13 mouse cellular contexts compared by ENCODE assay signal in the genomic region with DNA sequence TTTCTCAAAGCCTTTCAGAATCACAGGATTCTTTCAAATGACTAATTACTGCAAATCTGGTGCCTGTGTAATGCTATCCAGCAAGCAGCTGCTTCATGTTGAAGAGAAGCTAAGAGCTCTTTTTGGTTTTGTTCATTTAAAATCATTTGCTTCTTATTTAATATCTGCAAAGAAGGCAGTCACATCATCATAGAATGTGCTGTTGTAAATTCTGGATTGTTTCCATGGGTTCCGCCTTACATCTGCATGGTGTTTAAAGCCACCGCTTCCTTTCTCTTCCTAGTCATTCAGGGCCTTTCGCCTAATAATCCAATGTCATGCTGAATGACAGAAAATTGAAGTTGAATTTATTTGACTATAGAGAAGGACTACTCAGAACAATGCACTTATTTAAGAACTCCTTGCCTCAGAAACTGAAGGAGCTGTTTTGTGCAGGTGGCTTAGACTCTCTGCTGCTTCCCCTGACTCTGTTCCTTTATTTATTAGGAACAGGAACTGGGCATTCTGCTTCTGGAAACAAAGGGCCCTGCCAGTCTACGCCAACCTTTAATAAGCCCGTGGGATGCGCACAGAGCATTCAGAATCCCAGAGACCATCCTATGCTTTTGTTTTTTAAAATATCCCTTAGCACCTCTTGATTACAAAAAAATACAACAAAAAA.
DNase-seq lines count a peak whose midpoint lies in the region; ATAC-seq lines count a peak whose summit lies in the region.
"Had no signal": no experiment of that assay in that cellular context is flagged by ENCODE, and none has a peak within 500 bp of the region (broad histone marks: within the 10 kb centered on the region; RNA-seq: fewer than 3 reads in every experiment).

No protein-coding gene starts in this region.

- 65% methylated on average over 6 of the region's 6 CpGs for WGBS in embryonic facial prominence, embryonic 11.5 days
- WGBS in embryonic facial prominence, embryonic 10.5 days, result 64% methylated on average over 6 of the region's 6 CpGs
- 7% methylated on average over 6 of the region's 6 CpGs for WGBS in forebrain, embryonic 15.5 days
- 24% methylated on average over 6 of the region's 6 CpGs for WGBS in midbrain, embryonic 12.5 days

- no peaks in the 10 kb centered on the region for H3K36me3 ChIP-seq in embryonic facial prominence, embryonic 11.5 days (replicated peaks; ENCODE audit: control insufficient read depth, insufficient read depth, low read depth, low read length)
- no peaks in the 10 kb centered on the region for H3K36me3 ChIP-seq in embryonic facial prominence, embryonic 10.5 days (replicated peaks)
- no peaks in the 10 kb centered on the region for H3K36me3 ChIP-seq in forebrain, embryonic 15.5 days
- H3K36me3 ChIP-seq in midbrain, embryonic 12.5 days, result no peaks in the 10 kb centered on the region
- H3K36me3 ChIP-seq: heart, embryonic 12.5 days; kidney, embryonic 15.5 days had no signal

- no peak overlapping the region for H3K4me2 ChIP-seq in embryonic facial prominence, embryonic 11.5 days (ENCODE audit: low read depth, low read length)
- H3K4me2 ChIP-seq in forebrain, embryonic 15.5 days (replicated peaks), result no peak overlapping the region; the same call in 1 of the 2 replicates
- 0 out of 2 replicates have a peak overlapping the region, but pooled peaks have one; percentile 10 for H3K4me2 ChIP-seq in midbrain, embryonic 12.5 days (replicated peaks)
- H3K4me2 ChIP-seq: heart, embryonic 12.5 days; kidney, embryonic 15.5 days had no signal

- DNase-seq in embryonic facial prominence, embryonic 11.5 days (ENCODE audit: low spot score), result peak; percentile 26
- no peak for DNase-seq in embryonic facial prominence, embryonic 10.5 days (ENCODE audit: low spot score)
- peak; percentile 50 for DNase-seq in Muller cell, postnatal 12 days (ENCODE audit: inconsistent ontology term)
- DNase-seq in thymus, postnatal 36 days, result no peak
- no peak for DNase-seq in kidney, adult 11 months
- no peak for DNase-seq in kidney, postnatal 36 days
- DNase-seq: adrenal gland, adult 8-10 months; cerebellum, postnatal 36 days had no signal

- H3K4me1 ChIP-seq in embryonic facial prominence, embryonic 11.5 days (ENCODE audit: control insufficient read depth, insufficient read depth, low read length), result no peaks in the 10 kb centered on the region
- peaks cover 21% of the 10 kb centered on the region for H3K4me1 ChIP-seq in embryonic facial prominence, embryonic 10.5 days
- peaks cover 18% of the 10 kb centered on the region for H3K4me1 ChIP-seq in forebrain, embryonic 15.5 days
- H3K4me1 ChIP-seq in midbrain, embryonic 12.5 days, result peaks cover 28% of the 10 kb centered on the region
- H3K4me1 ChIP-seq: heart, embryonic 12.5 days; kidney, embryonic 15.5 days had no signal

- H3K9ac ChIP-seq in embryonic facial prominence, embryonic 11.5 days (replicated peaks; ENCODE audit: low read length), result no peak overlapping the region
- H3K9ac ChIP-seq in forebrain, embryonic 15.5 days (replicated peaks), result 0 out of 2 replicates have a peak overlapping the region, but pooled peaks have one; percentile 4
- H3K9ac ChIP-seq in midbrain, embryonic 12.5 days (replicated peaks), result no peak overlapping the region
- H3K9ac ChIP-seq: heart, embryonic 12.5 days; kidney, embryonic 15.5 days had no signal

- H3K4me3 ChIP-seq in embryonic facial prominence, embryonic 11.5 days (ENCODE audit: low read depth, low read length), result no peak overlapping the region
- no peak overlapping the region for H3K4me3 ChIP-seq in embryonic facial prominence, embryonic 10.5 days
- H3K4me3 ChIP-seq in forebrain, embryonic 15.5 days, result no peak overlapping the region
- no peak overlapping the region for H3K4me3 ChIP-seq in midbrain, embryonic 12.5 days
- H3K4me3 ChIP-seq: heart, embryonic 12.5 days; kidney, embryonic 15.5 days; left cerebral cortex, adult 2 months had no signal

- no peaks in the 10 kb centered on the region for H3K9me3 ChIP-seq in embryonic facial prominence, embryonic 11.5 days (replicated peaks; ENCODE audit: control insufficient read depth, low read length)
- no peaks in the 10 kb centered on the region for H3K9me3 ChIP-seq in embryonic facial prominence, embryonic 10.5 days
- no peaks in the 10 kb centered on the region for H3K9me3 ChIP-seq in forebrain, embryonic 15.5 days
- no peaks in the 10 kb centered on the region for H3K9me3 ChIP-seq in midbrain, embryonic 12.5 days
- H3K9me3 ChIP-seq: heart, embryonic 12.5 days; kidney, embryonic 15.5 days had no signal

- H3K27me3 ChIP-seq in embryonic facial prominence, embryonic 11.5 days (ENCODE audit: control insufficient read depth, insufficient read depth, low read length), result no peaks in the 10 kb centered on the region
- H3K27me3 ChIP-seq in embryonic facial prominence, embryonic 10.5 days (replicated peaks; ENCODE audit: low read depth, poor library complexity, severe bottlenecking), result no peaks in the 10 kb centered on the region
- H3K27me3 ChIP-seq in forebrain, embryonic 15.5 days, result no peaks in the 10 kb centered on the region
- H3K27me3 ChIP-seq in midbrain, embryonic 12.5 days, result no peaks in the 10 kb centered on the region
- H3K27me3 ChIP-seq: heart, embryonic 12.5 days; kidney, embryonic 15.5 days had no signal

- peak; percentile 18; the same call in 1 of the 2 replicates for ATAC-seq in embryonic facial prominence, embryonic 11.5 days (replicated peaks; ENCODE audit: insufficient number of reproducible peaks, low FRiP score, low TSS enrichment, low read depth)
- peak; percentile 75 for ATAC-seq in forebrain, embryonic 15.5 days (replicated peaks)
- peak; percentile 81 for ATAC-seq in midbrain, embryonic 12.5 days (ENCODE audit: low FRiP score, low read depth)

- H3K27ac ChIP-seq in embryonic facial prominence, embryonic 11.5 days (replicated peaks; ENCODE audit: low read depth, low read length), result no peak overlapping the region
- H3K27ac ChIP-seq in embryonic facial prominence, embryonic 10.5 days (replicated peaks), result no peak overlapping the region; the same call in 1 of the 2 replicates
- peak overlapping the region; percentile 84 for H3K27ac ChIP-seq in forebrain, embryonic 15.5 days (replicated peaks)
- H3K27ac ChIP-seq in midbrain, embryonic 12.5 days (replicated peaks), result peak overlapping the region; percentile 58
- H3K27ac ChIP-seq: kidney, embryonic 15.5 days; left cerebral cortex, adult 2 months had no signal

Comparison
In these comparisons a context has a peak if more than half of its experiments do, and no peak if none do; other contexts are left out.
1. DNase-seq: peak in embryonic facial prominence, embryonic 11.5 days (single experiment) and Muller cell, postnatal 12 days (single experiment); none in embryonic facial prominence, embryonic 10.5 days (single experiment), thymus, postnatal 36 days (0 of 2), kidney, adult 11 months (single experiment) and kidney, postnatal 36 days (0 of 2).
2. ATAC-seq: peak in every context shown above with its lines; median percentile 81 in midbrain, embryonic 12.5 days; 75 in forebrain, embryonic 15.5 days; 18 in embryonic facial prominence, embryonic 11.5 days.
3. H3K27ac ChIP-seq: peak in forebrain, embryonic 15.5 days (single experiment) and midbrain, embryonic 12.5 days (single experiment); none in embryonic facial prominence, embryonic 11.5 days (single experiment) and embryonic facial prominence, embryonic 10.5 days (single experiment).